Mouse (Mus musculus): ENCODE measurements around the gene Chd2. TPM values are rescaled to one million over a fixed set of nuclear protein-coding genes. Genes with fewer than 3 reads are reported as not detected.

Gene Chd2
- polyA plus RNA-seq, 1 experiment from 2014 or later = 50.5 TPM

GRCm38 (mm10) chr7:73452187-73452808 lies 89.3 kb downstream of the Chd2 start:
- Histone ChIP-seq H3K4me3 (ENCODE audit: low read depth, low read length) (no peak overlapping the region), H3K9ac (ENCODE audit: low read length) (no peak overlapping the region), H3K4me1 (replicated peaks; ENCODE audit: control insufficient read depth, insufficient read depth, low read length) (no peaks in the 10 kb centered on the region), H3K4me2 (ENCODE audit: low read length) (no peak overlapping the region), H3K36me3 (ENCODE audit: control insufficient read depth, insufficient read depth, low read length) (peaks cover 100% of the 10 kb centered on the region), H3K27me3 (replicated peaks; ENCODE audit: control insufficient read depth, insufficient read depth, low read length) (no peaks in the 10 kb centered on the region), H3K9me3 (ENCODE audit: control insufficient read depth, low read length) (no peaks in the 10 kb centered on the region), H3K27ac (ENCODE audit: low read depth) (no peak overlapping the region)
- no peak for DNase-seq (ENCODE audit: low spot score)
- ATAC-seq (replicated peaks; ENCODE audit: low FRiP score, low TSS enrichment, low read depth) = no peak
- 93% methylated on average over 3 of the region's 3 CpGs for WGBS

- Histone ChIP-seq H3K27ac (ENCODE audit: low read depth) (no peak overlapping the region), H3K9ac (ENCODE audit: low read length) (no peak overlapping the region), H3K9me3 (ENCODE audit: control insufficient read depth, low read length) (no peaks in the 10 kb centered on the region), H3K4me2 (ENCODE audit: low read length) (no peak overlapping the region), H3K4me1 (replicated peaks; ENCODE audit: control insufficient read depth, insufficient read depth, low read length) (no peaks in the 10 kb centered on the region), H3K4me3 (ENCODE audit: low read depth, low read length) (no peak overlapping the region), H3K27me3 (replicated peaks; ENCODE audit: control insufficient read depth, insufficient read depth, low read length) (no peaks in the 10 kb centered on the region), H3K36me3 (ENCODE audit: control insufficient read depth, insufficient read depth, low read length) (peaks cover 100% of the 10 kb centered on the region)
- WGBS = 95% methylated on average over 4 of the region's 4 CpGs
- no peak for ATAC-seq (replicated peaks; ENCODE audit: low FRiP score, low TSS enrichment, low read depth)
- DNase-seq (ENCODE audit: low spot score) = no peak
Observed at GRCm38 (mm10) chr7:73451594-73451993, 90.0 kb downstream of the Chd2 start.

- 94% methylated on average over 4 of the region's 4 CpGs for WGBS
- Histone ChIP-seq H3K9ac (ENCODE audit: low read length) (no peak overlapping the region), H3K36me3 (ENCODE audit: control insufficient read depth, insufficient read depth, low read length) (peaks cover 100% of the 10 kb centered on the region), H3K27ac (ENCODE audit: low read depth) (no peak overlapping the region), H3K4me1 (replicated peaks; ENCODE audit: control insufficient read depth, insufficient read depth, low read length) (no peaks in the 10 kb centered on the region), H3K9me3 (ENCODE audit: control insufficient read depth, low read length) (no peaks in the 10 kb centered on the region), H3K4me3 (ENCODE audit: low read depth, low read length) (no peak overlapping the region), H3K27me3 (replicated peaks; ENCODE audit: control insufficient read depth, insufficient read depth, low read length) (no peaks in the 10 kb centered on the region), H3K4me2 (ENCODE audit: low read length) (no peak overlapping the region)
- no peak for ATAC-seq (replicated peaks; ENCODE audit: low FRiP score, low TSS enrichment, low read depth)
- no peak for DNase-seq (ENCODE audit: low spot score)
Observed at GRCm38 (mm10) chr7:73442246-73442645, 99.4 kb downstream of the Chd2 start.

GRCm38 (mm10) chr7:73441802-73442201 lies 99.8 kb downstream of the Chd2 start:
- Histone ChIP-seq H3K36me3 (ENCODE audit: control insufficient read depth, insufficient read depth, low read length) (peaks cover 100% of the 10 kb centered on the region), H3K4me2 (ENCODE audit: low read length) (no peak overlapping the region), H3K27ac (ENCODE audit: low read depth) (no peak overlapping the region), H3K9ac (ENCODE audit: low read length) (no peak overlapping the region), H3K4me1 (replicated peaks; ENCODE audit: control insufficient read depth, insufficient read depth, low read length) (no peaks in the 10 kb centered on the region), H3K4me3 (ENCODE audit: low read depth, low read length) (no peak overlapping the region), H3K9me3 (ENCODE audit: control insufficient read depth, low read length) (no peaks in the 10 kb centered on the region), H3K27me3 (replicated peaks; ENCODE audit: control insufficient read depth, insufficient read depth, low read length) (no peaks in the 10 kb centered on the region)
- 94% methylated on average over 3 of the region's 3 CpGs for WGBS
- DNase-seq (ENCODE audit: low spot score) (no peak), ATAC-seq (replicated peaks; ENCODE audit: low FRiP score, low TSS enrichment, low read depth) (no peak)

- peaks cover 93% of the 10 kb centered on the region for H3K36me3 ChIP-seq (ENCODE audit: control insufficient read depth, insufficient read depth, low read length)
- WGBS = 74% methylated on average over 12 of the region's 12 CpGs
- DNase-seq (ENCODE audit: low spot score) (no peak), ATAC-seq (replicated peaks; ENCODE audit: low FRiP score, low TSS enrichment, low read depth) (no peak)
- no peak overlapping the region for H3K27ac ChIP-seq (ENCODE audit: low read depth)
- no peaks in the 10 kb centered on the region for H3K9me3 ChIP-seq (ENCODE audit: control insufficient read depth, low read length)
- no peaks in the 10 kb centered on the region for H3K4me1 ChIP-seq (replicated peaks; ENCODE audit: control insufficient read depth, insufficient read depth, low read length)
- no peak overlapping the region for H3K4me3 ChIP-seq (ENCODE audit: low read depth, low read length)
- H3K27me3 ChIP-seq (replicated peaks; ENCODE audit: control insufficient read depth, insufficient read depth, low read length) = no peaks in the 10 kb centered on the region
- H3K9ac ChIP-seq (ENCODE audit: low read length) = no peak overlapping the region
- H3K4me2 ChIP-seq (ENCODE audit: low read length) = no peak overlapping the region
Observed at GRCm38 (mm10) chr7:73435685-73436084, 105.9 kb downstream of the Chd2 start.

- Histone ChIP-seq H3K27me3 (replicated peaks; ENCODE audit: control insufficient read depth, insufficient read depth, low read length) (no peaks in the 10 kb centered on the region), H3K4me3 (ENCODE audit: low read depth, low read length) (no peak overlapping the region), H3K9me3 (ENCODE audit: control insufficient read depth, low read length) (no peaks in the 10 kb centered on the region), H3K36me3 (ENCODE audit: control insufficient read depth, insufficient read depth, low read length) (peaks cover 93% of the 10 kb centered on the region), H3K9ac (ENCODE audit: low read length) (no peak overlapping the region), H3K4me1 (replicated peaks; ENCODE audit: control insufficient read depth, insufficient read depth, low read length) (no peaks in the 10 kb centered on the region), H3K4me2 (ENCODE audit: low read length) (no peak overlapping the region), H3K27ac (ENCODE audit: low read depth) (no peak overlapping the region)
- ATAC-seq (replicated peaks; ENCODE audit: low FRiP score, low TSS enrichment, low read depth) (no peak), DNase-seq (ENCODE audit: low spot score) (no peak)
- WGBS = 83% methylated on average over 2 of the region's 2 CpGs
Observed at GRCm38 (mm10) chr7:73434336-73434677, 107.3 kb downstream of the Chd2 start.

- H3K27me3 ChIP-seq (replicated peaks; ENCODE audit: control insufficient read depth, insufficient read depth, low read length) = no peaks in the 10 kb centered on the region
- DNase-seq (ENCODE audit: low spot score) (no peak), ATAC-seq (replicated peaks; ENCODE audit: low FRiP score, low TSS enrichment, low read depth) (no peak)
- H3K9me3 ChIP-seq (ENCODE audit: control insufficient read depth, low read length) = no peaks in the 10 kb centered on the region
- H3K4me3 ChIP-seq (ENCODE audit: low read depth, low read length) = no peak overlapping the region
- no peaks in the 10 kb centered on the region for H3K4me1 ChIP-seq (replicated peaks; ENCODE audit: control insufficient read depth, insufficient read depth, low read length)
- 77% methylated on average over 6 of the region's 6 CpGs for whole genome bisulfite sequencing
- H3K36me3 ChIP-seq (ENCODE audit: control insufficient read depth, insufficient read depth, low read length) = peaks cover 93% of the 10 kb centered on the region
- H3K9ac ChIP-seq (ENCODE audit: low read length) = no peak overlapping the region
- H3K4me2 ChIP-seq (ENCODE audit: low read length) = no peak overlapping the region
- H3K27ac ChIP-seq (ENCODE audit: low read depth) = no peak overlapping the region
Observed at GRCm38 (mm10) chr7:73433637-73434335, 107.8 kb downstream of the Chd2 start.

- no peak for DNase-seq (ENCODE audit: low spot score)
- H3K9me3 ChIP-seq (ENCODE audit: control insufficient read depth, low read length) = no peaks in the 10 kb centered on the region
- H3K27ac ChIP-seq (ENCODE audit: low read depth) = no peak overlapping the region
- 83% methylated on average over 3 of the region's 3 CpGs for WGBS
- H3K4me2 ChIP-seq (ENCODE audit: low read length) = no peak overlapping the region
- no peak overlapping the region for H3K4me3 ChIP-seq (ENCODE audit: low read depth, low read length)
- H3K27me3 ChIP-seq (replicated peaks; ENCODE audit: control insufficient read depth, insufficient read depth, low read length) = no peaks in the 10 kb centered on the region
- no peak for ATAC-seq (replicated peaks; ENCODE audit: low FRiP score, low TSS enrichment, low read depth)
- no peaks in the 10 kb centered on the region; the same call in 1 of the 2 replicates for H3K4me1 ChIP-seq (replicated peaks; ENCODE audit: control insufficient read depth, insufficient read depth, low read length)
- H3K9ac ChIP-seq (ENCODE audit: low read length) = no peak overlapping the region
- peaks cover 70% of the 10 kb centered on the region for H3K36me3 ChIP-seq (ENCODE audit: control insufficient read depth, insufficient read depth, low read length)
Observed at GRCm38 (mm10) chr7:73428525-73428924, 113.1 kb downstream of the Chd2 start.

GRCm38 (mm10) chr7:73427794-73428193 lies 113.8 kb downstream of the Chd2 start:
- H3K9me3 ChIP-seq (ENCODE audit: control insufficient read depth, low read length) = no peaks in the 10 kb centered on the region
- no peak overlapping the region for H3K27ac ChIP-seq (ENCODE audit: low read depth)
- ATAC-seq (replicated peaks; ENCODE audit: low FRiP score, low TSS enrichment, low read depth) = no peak
- H3K9ac ChIP-seq (ENCODE audit: low read length) = no peak overlapping the region
- H3K4me2 ChIP-seq (ENCODE audit: low read length) = no peak overlapping the region
- H3K27me3 ChIP-seq (replicated peaks; ENCODE audit: control insufficient read depth, insufficient read depth, low read length) = no peaks in the 10 kb centered on the region
- 96% methylated on average over 6 of the region's 6 CpGs for WGBS
- DNase-seq (ENCODE audit: low spot score) = no peak
- peaks cover 63% of the 10 kb centered on the region for H3K36me3 ChIP-seq (ENCODE audit: control insufficient read depth, insufficient read depth, low read length)
- no peak overlapping the region for H3K4me3 ChIP-seq (ENCODE audit: low read depth, low read length)
- no peaks in the 10 kb centered on the region; the same call in 1 of the 2 replicates for H3K4me1 ChIP-seq (replicated peaks; ENCODE audit: control insufficient read depth, insufficient read depth, low read length)
